Mouse (Mus musculus) olfactory bulb, adult 2 months (tissue): ENCODE measurements around the gene Zmynd8. TPM values are rescaled to one million over a fixed set of nuclear protein-coding genes. Genes with fewer than 3 reads are reported as not detected.

Source experiments
- H3K27ac ChIP-seq: fragments of 200-500 bp; 2 replicates; pipeline ENCODE4 v1.5.1; 2012; ENCODE audit warnings: low read depth, low read length; ENCODE audit not compliant: insufficient read depth
- H3K4me1 ChIP-seq: fragments of 200-500 bp; 2 replicates; pipeline ENCODE4 v1.6.1; 2012; ENCODE audit warnings: low read length; ENCODE audit not compliant: control insufficient read depth, insufficient read depth
- H3K4me3 ChIP-seq: fragments of 200-500 bp; 2 replicates; pipeline ENCODE4 v1.5.1; 2012; ENCODE audit warnings: mild to moderate bottlenecking, low read depth, low read length, moderate library complexity; ENCODE audit not compliant: insufficient read depth
- CTCF ChIP-seq: fragments of 200-500 bp; IDR thresholded peaks from 2 replicates; pipeline ENCODE4 v1.5.1; 2012; ENCODE audit warnings: low read depth, mild to moderate bottlenecking, low read length, moderate library complexity; ENCODE audit not compliant: insufficient read depth
- POLR2A ChIP-seq: fragments of 200-500 bp; IDR thresholded peaks from 2 replicates; pipeline ENCODE4 v1.6.1; 2012; ENCODE audit warnings: mild to moderate bottlenecking, low read depth, low read length, moderate library complexity; ENCODE audit not compliant: insufficient read depth
- WGBS: fragments of 180-500 bp; shearing (Covaris S2); methylation state at CpG from one replicate; pipeline ENCODE4 v1.1.7; 2018; 5-methylcytosine and 5-hydroxymethylcytosine counted together
- polyA plus RNA-seq: library from polyadenylated mRNA; stranded (reverse); fragments of >200 nt; gene quantifications from 2 replicates; pipeline ENCODE4 v1.2.4, GENCODE M21; 2012; ENCODE audit warnings: low replicate concordance; ENCODE audit not compliant: missing spikeins, insufficient read depth, insufficient read length

Gene Zmynd8
- polyA plus RNA-seq, 1 experiment, result 440 TPM

DNA sequence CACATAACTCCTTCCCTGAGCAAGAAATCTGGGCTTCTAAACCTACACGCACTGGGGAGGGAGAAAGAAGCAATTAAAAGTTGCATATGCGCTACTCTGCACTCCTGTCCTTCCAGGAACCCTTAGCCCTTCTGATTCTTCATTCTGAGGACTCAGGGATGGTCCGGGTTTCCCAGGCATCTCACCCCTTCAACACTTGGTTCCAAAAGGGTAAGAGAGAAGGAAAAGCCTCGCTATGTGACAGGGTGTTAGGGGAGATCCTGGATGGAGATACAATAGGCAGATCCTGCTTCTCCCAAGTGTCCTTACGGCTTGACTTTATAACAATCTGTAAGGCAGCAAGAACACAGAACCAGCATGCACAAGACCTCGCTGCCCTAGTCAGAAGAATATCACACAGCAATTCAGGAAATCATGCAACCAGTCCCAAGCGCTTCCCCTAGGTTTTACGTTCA is 19.9 kb downstream of the Zmynd8 start:
- peaks cover 71% of the 10 kb centered on the region for H3K4me1 ChIP-seq
- peak overlapping the region; percentile 26 for H3K4me3 ChIP-seq
- peak overlapping the region; percentile 100 for H3K27ac ChIP-seq
- no peak for TF ChIP-seq POLR2A
- TF ChIP-seq CTCF, result no peak
- 18% methylated on average over 8 of the region's 8 CpGs for WGBS

DNA sequence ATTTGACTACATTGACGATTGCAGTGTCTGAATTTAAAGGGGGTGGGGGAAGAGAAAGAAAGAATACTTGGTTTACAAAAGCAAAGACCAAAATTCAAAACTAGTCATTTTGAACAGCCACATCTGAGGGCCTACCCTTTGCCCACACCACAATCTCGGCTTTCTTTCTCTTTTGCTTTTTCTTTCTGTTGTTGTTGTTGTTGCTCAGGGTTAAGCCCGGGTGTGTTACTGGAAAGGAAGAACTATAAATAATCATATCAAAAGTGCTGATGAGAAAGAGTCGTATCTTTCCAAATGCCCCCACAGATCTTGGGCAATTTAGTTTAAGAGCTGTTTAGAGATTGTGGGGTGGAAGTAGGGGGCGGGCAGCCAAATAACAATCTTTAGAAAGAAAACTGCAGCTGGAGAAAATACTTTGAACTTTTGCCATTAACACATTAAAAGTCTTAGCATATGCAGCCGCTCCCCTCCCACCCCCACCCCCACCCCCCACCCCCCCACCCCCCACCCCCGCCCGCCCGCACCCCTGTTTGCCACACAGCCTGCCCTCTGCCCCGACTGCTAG is 20.7 kb downstream of the Zmynd8 start:
- Histone ChIP-seq H3K27ac (peak overlapping the region; percentile 100), H3K4me3 (peak overlapping the region; percentile 19; the same call in 1 of the 2 replicates), H3K4me1 (peaks cover 75% of the 10 kb centered on the region)
- 3% methylated on average over 10 of the region's 10 CpGs for WGBS
- TF ChIP-seq POLR2A, result no peak

DNA sequence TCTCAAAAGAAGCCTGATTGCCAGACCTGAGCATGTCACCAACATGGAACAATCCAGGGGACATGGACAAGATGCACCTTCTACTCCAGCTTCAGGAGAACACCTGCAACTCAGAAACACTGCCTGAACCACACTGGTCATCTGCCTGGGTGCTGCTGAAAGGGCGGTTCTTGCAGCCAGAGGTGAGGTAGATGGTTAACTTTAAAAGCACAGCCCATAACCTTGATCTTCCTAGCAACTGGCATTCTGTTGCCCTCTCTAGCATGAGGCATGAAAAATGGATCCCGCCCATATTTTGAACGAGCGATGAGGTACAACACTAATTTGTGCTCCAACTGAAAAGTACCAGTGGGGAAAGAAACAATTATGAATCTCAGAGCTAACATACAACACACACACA is 21.6 kb downstream of the Zmynd8 start:
- peaks cover 72% of the 10 kb centered on the region for H3K4me1 ChIP-seq
- peak overlapping the region; percentile 99 for H3K27ac ChIP-seq
- WGBS, result 37% methylated on average over 4 of the region's 4 CpGs
- TF ChIP-seq CTCF (no peak), POLR2A (no peak)
- no peak overlapping the region for H3K4me3 ChIP-seq

DNA sequence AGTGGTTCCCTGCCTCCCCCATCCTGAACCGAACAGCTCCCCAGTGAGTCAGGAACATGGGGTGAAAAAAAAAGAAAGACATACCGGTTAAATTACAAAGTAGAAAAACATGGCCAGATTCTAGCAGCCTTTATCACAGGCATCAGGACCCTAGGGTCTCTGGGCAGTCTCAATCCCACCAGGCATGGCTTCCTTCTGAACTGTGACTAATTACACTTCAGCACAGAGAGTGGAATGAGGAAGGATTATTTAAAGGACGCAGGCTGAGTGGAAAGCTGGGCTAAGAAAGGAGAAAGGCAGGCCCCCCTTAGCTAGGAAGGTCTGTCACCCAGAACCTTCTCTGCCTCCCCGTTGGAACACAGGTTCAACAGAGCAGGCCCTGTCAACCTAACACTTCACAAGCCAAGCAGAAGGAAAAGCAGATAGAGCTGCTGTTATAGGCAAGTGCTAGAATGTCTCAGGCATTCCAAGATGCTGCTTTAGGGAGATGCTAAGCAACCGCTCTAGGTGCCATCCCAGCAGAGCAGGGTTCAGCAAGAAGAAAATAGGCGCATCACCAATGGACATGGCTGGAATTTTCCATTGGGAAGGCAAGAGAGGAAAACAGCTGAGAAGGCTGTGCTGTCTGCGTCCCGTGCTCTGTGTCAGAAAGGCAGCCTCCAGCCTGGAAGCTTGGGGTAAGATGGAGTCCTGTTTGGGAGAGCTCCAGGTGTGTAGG is 22.5 kb downstream of the Zmynd8 start:
- H3K4me1 ChIP-seq, result peaks cover 70% of the 10 kb centered on the region
- no peak overlapping the region for H3K4me3 ChIP-seq
- TF ChIP-seq CTCF (no peak), POLR2A (no peak)
- WGBS, result 13% methylated on average over 8 of the region's 8 CpGs
- H3K27ac ChIP-seq, result peak overlapping the region; percentile 99

DNA sequence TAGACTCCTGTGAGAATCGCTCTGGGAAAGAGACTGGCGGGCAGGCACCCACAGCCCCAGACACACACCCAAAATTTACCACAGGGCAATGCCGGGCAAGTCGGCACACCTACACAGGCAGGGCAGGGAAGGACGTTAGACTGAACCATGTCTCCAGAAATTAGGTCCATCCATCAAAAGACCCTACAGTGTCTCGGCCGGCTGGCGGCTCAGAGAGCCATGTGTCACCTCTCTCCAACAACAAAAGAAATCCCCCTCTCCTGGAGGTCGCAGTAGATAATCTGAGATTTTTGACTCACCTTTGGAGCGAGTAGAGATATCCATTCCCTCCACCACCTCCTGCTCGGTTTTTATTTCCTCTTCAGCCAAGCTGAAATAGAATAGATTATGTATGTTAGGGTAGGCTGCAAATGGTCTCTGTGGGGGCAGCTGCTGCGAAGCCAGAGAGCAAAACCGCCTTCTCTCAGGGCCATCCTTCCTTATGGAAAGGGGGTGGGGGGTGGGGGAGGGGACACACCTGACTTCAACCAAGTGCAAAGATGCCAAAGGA is 23.3 kb downstream of the Zmynd8 start:
- TF ChIP-seq CTCF, result no peak
- no peak for TF ChIP-seq POLR2A
- WGBS, result 14% methylated on average over 13 of the region's 13 CpGs
- Histone ChIP-seq H3K27ac (peak overlapping the region; percentile 99), H3K4me3 (peak overlapping the region; percentile 33), H3K4me1 (peaks cover 69% of the 10 kb centered on the region)

DNA sequence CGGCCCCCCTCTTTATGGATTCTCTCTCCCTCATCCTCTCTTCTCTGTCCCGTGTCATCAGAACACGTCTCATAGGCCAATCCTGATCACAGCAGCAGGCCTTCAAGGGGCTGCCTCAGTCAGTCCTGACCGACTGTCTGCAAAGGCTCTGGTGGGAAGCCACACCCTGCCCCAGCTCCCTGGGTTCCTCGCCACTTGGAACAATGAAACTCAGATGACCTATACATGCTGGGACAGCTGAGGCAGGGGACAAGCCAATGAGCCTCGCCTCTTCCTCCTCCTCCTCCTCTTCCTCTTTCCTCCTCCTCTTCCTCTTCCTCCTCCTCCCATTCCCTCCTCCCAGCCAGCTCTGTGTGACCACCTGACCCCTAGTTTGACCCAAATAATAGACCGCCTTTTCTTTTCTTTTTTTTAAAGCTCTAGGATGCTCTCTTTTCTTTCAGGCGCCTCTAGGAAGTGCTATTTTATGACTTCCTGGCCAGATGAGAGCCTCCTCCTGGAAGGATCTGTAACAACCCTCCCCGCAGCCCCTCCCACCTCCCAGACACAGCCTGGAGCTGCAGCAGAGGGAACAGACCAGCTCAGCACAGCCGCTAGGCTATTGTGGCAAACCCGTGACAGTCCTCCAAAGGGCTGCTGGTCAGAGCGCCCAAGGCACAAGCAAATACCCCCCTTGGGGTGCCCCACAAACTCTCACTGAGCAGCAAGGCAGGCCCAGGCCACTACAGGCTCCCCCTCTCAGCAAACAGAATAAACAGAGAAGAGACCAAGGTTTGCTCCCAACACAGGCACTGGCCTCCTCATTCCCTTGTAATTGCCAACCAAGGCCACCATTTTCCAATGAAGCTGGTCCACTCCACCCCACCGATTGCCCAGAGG is 24.1 kb downstream of the Zmynd8 start:
- peak overlapping the region; percentile 33 for H3K4me3 ChIP-seq
- peaks cover 65% of the 10 kb centered on the region for H3K4me1 ChIP-seq
- H3K27ac ChIP-seq, result peak overlapping the region; percentile 99
- peak; percentile 5; the same call in 1 of the 2 replicates for TF ChIP-seq CTCF
- TF ChIP-seq POLR2A, result peak; percentile 83
- WGBS, result 18% methylated on average over 13 of the region's 13 CpGs

DNA sequence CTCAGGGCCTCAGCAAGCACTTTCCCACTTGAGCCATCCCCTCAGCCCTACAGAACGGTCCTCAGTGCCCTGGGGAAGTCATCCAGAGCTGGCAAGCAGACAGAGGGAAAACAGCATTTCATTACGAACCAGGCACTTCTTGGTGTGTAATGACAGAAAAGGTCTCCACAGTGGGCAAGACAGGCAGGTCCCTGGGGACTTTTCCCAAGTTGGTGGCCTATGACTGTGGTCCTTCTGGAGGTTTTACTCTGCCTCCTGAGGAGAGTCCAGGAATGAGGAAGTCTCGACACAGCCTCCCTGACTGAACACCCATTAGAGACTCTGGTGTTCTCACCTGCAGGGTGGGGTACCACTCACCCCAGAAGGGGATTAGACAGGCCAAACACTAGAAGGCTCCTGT is 25.0 kb downstream of the Zmynd8 start:
- 18% methylated on average over 3 of the region's 3 CpGs for WGBS
- H3K27ac ChIP-seq, result peak overlapping the region; percentile 99
- H3K4me1 ChIP-seq, result peaks cover 62% of the 10 kb centered on the region
- H3K4me3 ChIP-seq, result peak overlapping the region; percentile 0; the same call in 1 of the 2 replicates
- TF ChIP-seq CTCF, result no peak
- no peak for TF ChIP-seq POLR2A

DNA sequence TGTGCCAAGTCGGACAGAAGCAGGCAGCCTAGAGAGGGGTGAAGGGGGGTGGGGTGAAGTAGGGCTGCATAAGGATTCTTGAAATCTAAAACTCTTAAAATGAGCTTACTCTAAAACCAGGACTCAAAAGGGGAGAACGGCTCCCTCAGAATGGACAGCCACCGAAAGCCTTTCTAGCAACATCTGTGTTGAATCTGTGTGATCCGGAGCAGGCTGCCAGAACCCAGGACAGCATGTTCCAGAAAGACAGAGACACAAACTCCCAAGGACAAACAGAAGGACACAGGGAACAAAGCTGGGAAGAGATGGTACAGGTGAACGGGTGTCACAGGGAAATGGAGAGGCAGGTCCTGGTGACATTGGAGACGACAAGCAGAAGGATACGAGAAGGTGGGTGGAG is 25.6 kb downstream of the Zmynd8 start:
- Histone ChIP-seq H3K4me1 (peaks cover 63% of the 10 kb centered on the region), H3K27ac (peak overlapping the region; percentile 99), H3K4me3 (peak overlapping the region; percentile 0; the same call in 1 of the 2 replicates)
- TF ChIP-seq POLR2A (no peak), CTCF (no peak)
- 32% methylated on average over 7 of the region's 7 CpGs for WGBS
